Comparison of ENCODE assay signal across 8 mouse cellular contexts in genomic region chr6:142938549-142939345, GRCm38 (mm10). TPM values are rescaled to one million over a fixed set of nuclear protein-coding genes. Genes with fewer than 3 reads are reported as not detected.
DNase-seq lines count a peak whose midpoint lies in the region; ATAC-seq and TF ChIP-seq lines count a peak whose summit lies in the region.
"Had no signal": no experiment of that assay in that cellular context is flagged by ENCODE, and none has a peak within 500 bp of the region (broad histone marks: within the 10 kb centered on the region; RNA-seq: fewer than 3 reads in every experiment).

No protein-coding gene starts in this region.

- H3K27me3 ChIP-seq in stomach, embryonic 14.5 days (ENCODE audit: control insufficient read depth, insufficient read depth, low read length), result no peaks in the 10 kb centered on the region
- no peaks in the 10 kb centered on the region for H3K27me3 ChIP-seq in stomach, postnatal 0 days (ENCODE audit: control insufficient read depth, insufficient read depth, low read length)
- H3K27me3 ChIP-seq in hindbrain, embryonic 13.5 days, result no peaks in the 10 kb centered on the region
- peaks cover 4% of the 10 kb centered on the region; the same call in 1 of the 2 replicates for H3K27me3 ChIP-seq in lung, embryonic 16.5 days (ENCODE audit: control insufficient read depth, insufficient read depth, low read depth, low read length)

- intact Hi-C loops in gastrocnemius, postnatal 14 days (cut with DNase I; ENCODE audit: low total_unique reads), result no loop called here

- no peaks in the 10 kb centered on the region for H3K4me1 ChIP-seq in stomach, embryonic 14.5 days (ENCODE audit: control insufficient read depth, insufficient read depth, low read length)
- no peaks in the 10 kb centered on the region for H3K4me1 ChIP-seq in stomach, postnatal 0 days (replicated peaks; ENCODE audit: control insufficient read depth, insufficient read depth)
- H3K4me1 ChIP-seq in hindbrain, embryonic 13.5 days (replicated peaks), result peaks cover 33% of the 10 kb centered on the region
- H3K4me1 ChIP-seq in lung, embryonic 16.5 days (replicated peaks; ENCODE audit: control insufficient read depth, insufficient read depth, low read length), result peaks cover 4% of the 10 kb centered on the region

- no peaks in the 10 kb centered on the region for H3K9me3 ChIP-seq in stomach, embryonic 14.5 days (ENCODE audit: control insufficient read depth, low read depth, low read length)
- H3K9me3 ChIP-seq in stomach, postnatal 0 days (ENCODE audit: control insufficient read depth, low read length), result no peaks in the 10 kb centered on the region
- no peaks in the 10 kb centered on the region for H3K9me3 ChIP-seq in hindbrain, embryonic 13.5 days
- H3K9me3 ChIP-seq in lung, embryonic 16.5 days (ENCODE audit: control insufficient read depth, low read length), result no peaks in the 10 kb centered on the region

- H3K27ac ChIP-seq in stomach, embryonic 14.5 days (ENCODE audit: low read length), result no peak overlapping the region; the same call in 1 of the 2 replicates
- no peak overlapping the region for H3K27ac ChIP-seq in stomach, postnatal 0 days (replicated peaks)
- peak overlapping the region; percentile 76 for H3K27ac ChIP-seq in hindbrain, embryonic 13.5 days
- no peak overlapping the region for H3K27ac ChIP-seq in lung, embryonic 16.5 days (ENCODE audit: low read length)
- H3K27ac ChIP-seq: macrophage had no signal

- H3K36me3 ChIP-seq in stomach, embryonic 14.5 days (ENCODE audit: control insufficient read depth, insufficient read depth, low read length), result no peaks in the 10 kb centered on the region
- no peaks in the 10 kb centered on the region for H3K36me3 ChIP-seq in stomach, postnatal 0 days (ENCODE audit: control insufficient read depth, insufficient read depth, low read length)
- H3K36me3 ChIP-seq in hindbrain, embryonic 13.5 days, result no peaks in the 10 kb centered on the region
- no peaks in the 10 kb centered on the region for H3K36me3 ChIP-seq in lung, embryonic 16.5 days (ENCODE audit: control insufficient read depth, insufficient read depth, low read length)

- WGBS in stomach, embryonic 14.5 days, result 40% methylated on average over 9 of the region's 9 CpGs
- WGBS in stomach, postnatal 0 days, result 43% methylated on average over 9 of the region's 9 CpGs
- WGBS in hindbrain, embryonic 13.5 days, result 49% methylated on average over 9 of the region's 9 CpGs
- WGBS in lung, embryonic 16.5 days, result 34% methylated on average over 9 of the region's 9 CpGs

- TF ChIP-seq EP300 in stomach, postnatal 0 days (optimal IDR thresholded peaks at IDR 0.05), result no peak

- no peak overlapping the region for H3K4me3 ChIP-seq in stomach, embryonic 14.5 days (ENCODE audit: low read depth, low read length)
- H3K4me3 ChIP-seq in stomach, postnatal 0 days (ENCODE audit: low read depth, low read length), result no peak overlapping the region
- H3K4me3 ChIP-seq in hindbrain, embryonic 13.5 days, result no peak overlapping the region
- no peak overlapping the region for H3K4me3 ChIP-seq in lung, embryonic 16.5 days (ENCODE audit: low read length)

- no peak overlapping the region for H3K4me2 ChIP-seq in stomach, embryonic 14.5 days (replicated peaks; ENCODE audit: low read depth, low read length)
- H3K4me2 ChIP-seq in stomach, postnatal 0 days (replicated peaks; ENCODE audit: low read depth), result no peak overlapping the region
- H3K4me2 ChIP-seq in hindbrain, embryonic 13.5 days, result no peak overlapping the region
- no peak overlapping the region for H3K4me2 ChIP-seq in lung, embryonic 16.5 days (ENCODE audit: low read depth, low read length)

- no peak for TF ChIP-seq CTCF in stomach, postnatal 0 days (IDR thresholded peaks at IDR 0.05; ENCODE audit: low read depth)

- 0 out of 2 replicates have a peak, but pooled peaks have one; percentile 46 for ATAC-seq in stomach, embryonic 14.5 days (ENCODE audit: insufficient number of reproducible peaks, insufficient read depth, low FRiP score, low read depth)
- ATAC-seq in stomach, postnatal 0 days (ENCODE audit: low FRiP score, low TSS enrichment), result no peak
- 0 out of 2 replicates have a peak, but pooled peaks have one; percentile 19 for ATAC-seq in hindbrain, embryonic 13.5 days (ENCODE audit: low FRiP score)
- peak; percentile 86 for ATAC-seq in lung, embryonic 16.5 days (ENCODE audit: low read depth)

- H3K9ac ChIP-seq in stomach, embryonic 14.5 days (replicated peaks; ENCODE audit: low read depth, low read length), result no peak overlapping the region
- H3K9ac ChIP-seq in stomach, postnatal 0 days (ENCODE audit: low read length), result no peak overlapping the region
- H3K9ac ChIP-seq in hindbrain, embryonic 13.5 days, result no peak overlapping the region
- no peak overlapping the region for H3K9ac ChIP-seq in lung, embryonic 16.5 days (ENCODE audit: low read length)

- no peak for DNase-seq in stomach, postnatal 0 days (ENCODE audit: low spot score)
- no peak for DNase-seq in gastrocnemius, postnatal 14 days
- no peak for DNase-seq in urinary bladder, postnatal 14 days (ENCODE audit: low spot score)
- no peak for DNase-seq in layer of hippocampus, adult 11-12 months (ENCODE audit: low spot score)

RNA-seq across cellular contexts. Expression of gene St8sia1, which starts 25.5 kb away (rescaled TPM):
- 0.90 and 1.1 TPM in 2 replicates for polyA plus RNA-seq in stomach, embryonic 14.5 days (2014; fragmentation: Nextera tagmentation; extraction: Ambion mirVana)
- polyA plus RNA-seq in stomach, postnatal 0 days (2015; fragmentation: Nextera tagmentation; extraction: Ambion mirVana), result 0.19 and 0.23 TPM in 2 replicates
- 7.6 and 7.7 TPM in 2 replicates for polyA plus RNA-seq in hindbrain, embryonic 13.5 days (2015; fragmentation: Nextera tagmentation; extraction: Ambion mirVana)
- 0.30 and 0.39 TPM in 2 replicates for polyA plus RNA-seq in lung, embryonic 16.5 days (2015; fragmentation: Nextera tagmentation; extraction: Ambion mirVana)
- under 1 TPM; 0.16 to 0.42 TPM for total RNA-seq in gastrocnemius, postnatal 14 days (2021)
